Mouse (Mus musculus) lung, embryonic 15.5 days (tissue): ENCODE measurements around the gene Onecut3. TPM values are rescaled to one million over a fixed set of nuclear protein-coding genes. Genes with fewer than 3 reads are reported as not detected.

Source experiments
- ATAC-seq: fragments of 200-750 bp; cut with Nextera tagmentation; 2 replicates; pipeline ENCODE4 v1.8.0; 2017; ENCODE audit warnings: moderate number of reproducible peaks, borderline replicate concordance; ENCODE audit not compliant: low FRiP score, low TSS enrichment; ENCODE audit errors: extremely low read depth
- H3K27ac ChIP-seq: fragments of 300-500 bp; sonication (generic); 2 replicates; pipeline ENCODE4 v1.5.1; 2015; ENCODE audit warnings: moderate library complexity, mild to moderate bottlenecking, inconsistent platforms
- H3K27me3 ChIP-seq: fragments of 300-500 bp; sonication (generic); 2 replicates; pipeline ENCODE4 v1.6.1; 2015; ENCODE audit warnings: inconsistent platforms
- H3K36me3 ChIP-seq: fragments of 300-500 bp; sonication (generic); 2 replicates; pipeline ENCODE4 v1.6.1; 2015; ENCODE audit warnings: inconsistent platforms
- H3K4me1 ChIP-seq: fragments of 300-500 bp; sonication (generic); 2 replicates; pipeline ENCODE4 v1.6.1; 2015; ENCODE audit warnings: inconsistent platforms
- H3K4me2 ChIP-seq: fragments of 300-500 bp; sonication (generic); 2 replicates; pipeline ENCODE4 v1.6.1; 2015; ENCODE audit warnings: inconsistent platforms, mild to moderate bottlenecking, moderate library complexity
- H3K4me3 ChIP-seq: fragments of 300-500 bp; sonication (generic); 2 replicates; pipeline ENCODE4 v1.5.1; 2015; ENCODE audit warnings: mild to moderate bottlenecking, inconsistent platforms
- H3K9ac ChIP-seq: fragments of 300-500 bp; sonication (generic); 2 replicates; pipeline ENCODE4 v1.6.1; 2015; ENCODE audit warnings: inconsistent platforms
- H3K9me3 ChIP-seq: fragments of 300-500 bp; sonication (generic); 2 replicates; pipeline ENCODE4 v1.6.1; 2016; ENCODE audit warnings: inconsistent platforms
- WGBS: fragments of 180-500 bp; shearing (Covaris S2); methylation state at CpG from one replicate; pipeline ENCODE4 v1.1.7; 2015; 5-methylcytosine and 5-hydroxymethylcytosine counted together
- polyA plus RNA-seq: library from polyadenylated mRNA; unstranded; fragments of >200 nt; fragmentation: Nextera tagmentation; extraction: Ambion mirVana; gene quantifications from 2 replicates; pipeline ENCODE4 v1.2.1, GENCODE M21; 2015

The Onecut3 gene
- polyA plus RNA-seq, 1 experiment from 2014 or later = not detected

GRCm38 (mm10) chr10:80506222-80506621 lies 11.6 kb downstream of the Onecut3 start:
- H3K27me3 ChIP-seq = peaks cover 80% of the 10 kb centered on the region
- H3K9ac ChIP-seq = no peak overlapping the region
- H3K4me3 ChIP-seq = no peak overlapping the region
- no peaks in the 10 kb centered on the region for H3K36me3 ChIP-seq
- H3K27ac ChIP-seq = no peak overlapping the region
- WGBS = 2% methylated on average over 11 of the region's 11 CpGs
- no peak for ATAC-seq
- H3K4me2 ChIP-seq = no peak overlapping the region
- H3K4me1 ChIP-seq = peaks cover 11% of the 10 kb centered on the region
- no peaks in the 10 kb centered on the region for H3K9me3 ChIP-seq

GRCm38 (mm10) chr10:80509412-80510272 lies 15.0 kb downstream of the Onecut3 start:
- ATAC-seq = peak; percentile 23; the same call in 1 of the 2 replicates
- H3K27me3 ChIP-seq = peaks cover 82% of the 10 kb centered on the region

GRCm38 (mm10) chr10:80510273-80510660 lies 15.6 kb downstream of the Onecut3 start:
- H3K27me3 ChIP-seq = peaks cover 82% of the 10 kb centered on the region
- H3K36me3 ChIP-seq = no peaks in the 10 kb centered on the region
- H3K27ac ChIP-seq = no peak overlapping the region
- peaks cover 5% of the 10 kb centered on the region; the same call in 1 of the 2 replicates for H3K4me1 ChIP-seq
- H3K9ac ChIP-seq = no peak overlapping the region; the same call in 1 of the 2 replicates
- no peaks in the 10 kb centered on the region for H3K9me3 ChIP-seq
- no peak for ATAC-seq
- WGBS = 49% methylated on average over 10 of the region's 10 CpGs
- no peak overlapping the region for H3K4me3 ChIP-seq
- H3K4me2 ChIP-seq = 0 out of 2 replicates have a peak overlapping the region, but pooled peaks have one; percentile 60

More at GRCm38 (mm10) chr10:80509412-80510272, 15.0 kb downstream of the Onecut3 start:
- WGBS = 5% methylated on average over 20 of the region's 20 CpGs
- peak overlapping the region; percentile 33 for H3K4me3 ChIP-seq
- peak overlapping the region; percentile 60 for H3K4me2 ChIP-seq
- H3K36me3 ChIP-seq = no peaks in the 10 kb centered on the region
- H3K4me1 ChIP-seq = peaks cover 5% of the 10 kb centered on the region; the same call in 1 of the 2 replicates
- no peaks in the 10 kb centered on the region for H3K9me3 ChIP-seq
- no peak overlapping the region; the same call in none of the 2 replicates for H3K9ac ChIP-seq
- no peak overlapping the region for H3K27ac ChIP-seq

- Histone ChIP-seq H3K27ac (no peak overlapping the region), H3K4me1 (peaks cover 5% of the 10 kb centered on the region; the same call in 1 of the 2 replicates), H3K4me2 (no peak overlapping the region), H3K36me3 (no peaks in the 10 kb centered on the region), H3K4me3 (no peak overlapping the region), H3K27me3 (peaks cover 68% of the 10 kb centered on the region), H3K9ac (no peak overlapping the region), H3K9me3 (no peaks in the 10 kb centered on the region)
- 7% methylated on average over 19 of the region's 19 CpGs for WGBS
- ATAC-seq = no peak
These were observed 19.1 kb downstream of the Onecut3 start for GRCm38 (mm10) chr10:80513739-80514138.

GRCm38 (mm10) chr10:80519287-80519686 lies 24.7 kb downstream of the Onecut3 start:
- no peak overlapping the region for H3K4me2 ChIP-seq
- peaks cover 18% of the 10 kb centered on the region for H3K27me3 ChIP-seq
- H3K9ac ChIP-seq = no peak overlapping the region
- H3K36me3 ChIP-seq = no peaks in the 10 kb centered on the region
- H3K4me3 ChIP-seq = no peak overlapping the region
- H3K4me1 ChIP-seq = no peaks in the 10 kb centered on the region
- ATAC-seq = no peak
- 74% methylated on average over 2 of the region's 2 CpGs for WGBS
- H3K9me3 ChIP-seq = no peaks in the 10 kb centered on the region
- no peak overlapping the region for H3K27ac ChIP-seq

- no peaks in the 10 kb centered on the region for H3K9me3 ChIP-seq
- no peak overlapping the region for H3K4me2 ChIP-seq
- H3K36me3 ChIP-seq = no peaks in the 10 kb centered on the region
- H3K9ac ChIP-seq = no peak overlapping the region
- no peak for ATAC-seq
- H3K4me1 ChIP-seq = 0 out of 2 replicates have a peak, but pooled peaks cover 7% of the 10 kb centered on the region
- H3K27me3 ChIP-seq = no peaks in the 10 kb centered on the region
- no peak overlapping the region for H3K27ac ChIP-seq
- WGBS = 92% methylated on average over 7 of the region's 7 CpGs
- H3K4me3 ChIP-seq = no peak overlapping the region
These were observed 28.7 kb downstream of the Onecut3 start for GRCm38 (mm10) chr10:80523299-80523698.

GRCm38 (mm10) chr10:80526172-80526571 lies 31.5 kb downstream of the Onecut3 start:
- no peak overlapping the region for H3K27ac ChIP-seq
- no peaks in the 10 kb centered on the region for H3K9me3 ChIP-seq
- no peaks in the 10 kb centered on the region for H3K36me3 ChIP-seq
- ATAC-seq = peak; percentile 54; the same call in 1 of the 2 replicates
- H3K4me2 ChIP-seq = peak overlapping the region; percentile 12; the same call in 1 of the 2 replicates
- H3K9ac ChIP-seq = no peak overlapping the region
- WGBS = 18% methylated on average over 9 of the region's 9 CpGs
- 0 out of 2 replicates have a peak, but pooled peaks cover 7% of the 10 kb centered on the region for H3K4me1 ChIP-seq
- no peak overlapping the region for H3K4me3 ChIP-seq
- no peaks in the 10 kb centered on the region for H3K27me3 ChIP-seq

- H3K36me3 ChIP-seq = no peaks in the 10 kb centered on the region
- ATAC-seq = no peak
- 80% methylated on average over 11 of the region's 11 CpGs for WGBS
- H3K4me2 ChIP-seq = no peak overlapping the region
- no peak overlapping the region for H3K27ac ChIP-seq
- peaks cover 21% of the 10 kb centered on the region for H3K27me3 ChIP-seq
- no peak overlapping the region for H3K9ac ChIP-seq
- H3K4me3 ChIP-seq = no peak overlapping the region
- H3K9me3 ChIP-seq = no peaks in the 10 kb centered on the region
- 0 out of 2 replicates have a peak, but pooled peaks cover 10% of the 10 kb centered on the region for H3K4me1 ChIP-seq
These were observed 38.1 kb downstream of the Onecut3 start for GRCm38 (mm10) chr10:80532783-80533182.

- H3K27ac ChIP-seq = no peak overlapping the region
- no peaks in the 10 kb centered on the region for H3K9me3 ChIP-seq
- peaks cover 15% of the 10 kb centered on the region for H3K4me1 ChIP-seq
- H3K4me2 ChIP-seq = no peak overlapping the region
- peaks cover 26% of the 10 kb centered on the region for H3K27me3 ChIP-seq
- H3K9ac ChIP-seq = no peak overlapping the region
- no peak overlapping the region for H3K4me3 ChIP-seq
- 13% methylated on average over 7 of the region's 7 CpGs for WGBS
- no peaks in the 10 kb centered on the region for H3K36me3 ChIP-seq
- peak; percentile 26; the same call in 1 of the 2 replicates for ATAC-seq
These were observed 39.1 kb downstream of the Onecut3 start for GRCm38 (mm10) chr10:80533704-80534103.

GRCm38 (mm10) chr10:80535071-80535470 lies 40.4 kb downstream of the Onecut3 start:
- H3K4me1 ChIP-seq = peaks cover 25% of the 10 kb centered on the region
- no peaks in the 10 kb centered on the region for H3K9me3 ChIP-seq
- no peak overlapping the region for H3K27ac ChIP-seq
- WGBS = 7% methylated on average over 14 of the region's 14 CpGs
- H3K36me3 ChIP-seq = no peaks in the 10 kb centered on the region
- no peak for ATAC-seq
- no peak overlapping the region for H3K9ac ChIP-seq
- peaks cover 26% of the 10 kb centered on the region for H3K27me3 ChIP-seq
- peak overlapping the region; percentile 24 for H3K4me2 ChIP-seq
- 0 out of 2 replicates have a peak overlapping the region, but pooled peaks have one; percentile 6 for H3K4me3 ChIP-seq

- H3K36me3 ChIP-seq = no peaks in the 10 kb centered on the region
- peaks cover 26% of the 10 kb centered on the region for H3K27me3 ChIP-seq
- 13% methylated on average over 13 of the region's 13 CpGs for WGBS
- peak overlapping the region; percentile 24; the same call in 1 of the 2 replicates for H3K4me2 ChIP-seq
- H3K4me1 ChIP-seq = peaks cover 25% of the 10 kb centered on the region
- ATAC-seq = no peak
- no peak overlapping the region for H3K27ac ChIP-seq
- no peaks in the 10 kb centered on the region for H3K9me3 ChIP-seq
- H3K9ac ChIP-seq = no peak overlapping the region
- H3K4me3 ChIP-seq = no peak overlapping the region
These were observed 41.1 kb downstream of the Onecut3 start for GRCm38 (mm10) chr10:80535711-80536110.

- H3K4me1 ChIP-seq = peaks cover 25% of the 10 kb centered on the region
- H3K27ac ChIP-seq = no peak overlapping the region
- peaks cover 26% of the 10 kb centered on the region for H3K27me3 ChIP-seq
- no peak overlapping the region for H3K9ac ChIP-seq
- no peak for ATAC-seq
- no peak overlapping the region for H3K4me2 ChIP-seq
- peaks cover 14% of the 10 kb centered on the region for H3K36me3 ChIP-seq
- no peaks in the 10 kb centered on the region for H3K9me3 ChIP-seq
- WGBS = 46% methylated on average over 5 of the region's 5 CpGs
- no peak overlapping the region for H3K4me3 ChIP-seq
These were observed 43.5 kb downstream of the Onecut3 start for GRCm38 (mm10) chr10:80538180-80538579.
